Mouse (Mus musculus): ENCODE measurements around the gene Hinfp.
A peak's percentile ranks its signal among the peaks of the same experiment; 100 is the strongest.

DNA sequence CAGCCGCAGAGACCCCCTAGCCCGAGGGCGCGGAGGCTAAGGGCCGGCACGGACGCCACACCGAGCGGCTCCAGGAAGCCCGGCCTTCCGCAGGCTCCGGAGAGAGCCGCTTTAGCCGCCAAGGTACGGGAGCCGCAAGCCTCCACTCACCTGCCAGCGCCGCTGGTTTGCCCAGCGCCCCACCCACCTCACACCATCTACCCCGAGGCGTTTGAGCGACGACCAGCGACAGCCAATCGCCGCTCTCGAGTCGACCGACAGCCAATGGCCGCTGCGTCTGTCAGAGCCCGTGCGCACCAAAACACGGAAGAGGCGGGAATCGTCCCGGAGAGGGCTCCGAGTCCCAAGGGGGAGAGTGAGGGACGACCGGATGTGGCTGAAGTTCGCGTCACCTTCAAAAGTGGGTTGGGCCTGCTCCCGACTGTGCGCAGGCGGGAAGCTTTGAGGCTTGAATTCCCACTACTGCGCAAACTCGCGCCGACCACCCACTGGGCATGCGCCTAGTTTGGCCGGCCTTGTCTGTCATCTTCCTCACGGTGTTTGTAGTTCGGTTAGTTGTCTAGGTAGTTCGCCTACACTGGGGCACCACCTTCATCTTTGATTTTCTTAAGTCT lies at the start of gene Hinfp:
- TF ChIP-seq CTCF (IDR thresholded peaks at IDR 0.05; ENCODE audit: extremely low read depth, insufficient read depth, low read length), result no peak
- TF ChIP-seq POLR2A (IDR thresholded peaks at IDR 0.05; ENCODE audit: extremely low read depth, insufficient read depth, low read length), result peak; percentile 95

Measured in cortical plate, adult 2 months (tissue).